Mouse (Mus musculus): ENCODE measurements around the gene Rnf167. TPM values are rescaled to one million over a fixed set of nuclear protein-coding genes. Genes with fewer than 3 reads are reported as not detected.

Gene Rnf167
- polyA plus RNA-seq, 1 experiment = 143 TPM

- peaks cover 4% of the 10 kb centered on the region for H3K4me1 ChIP-seq (ENCODE audit: control insufficient read depth, insufficient read depth, low read length)
- H3K4me3 ChIP-seq (replicated peaks; ENCODE audit: insufficient read depth, low read depth, low read length) = no peak overlapping the region
- WGBS = 76% methylated on average over 16 of the region's 16 CpGs
- H3K27me3 ChIP-seq (ENCODE audit: control insufficient read depth, insufficient read depth, low read length) = no peaks in the 10 kb centered on the region
- TF ChIP-seq POLR2A (IDR thresholded peaks at IDR 0.05; ENCODE audit: borderline replicate concordance, insufficient read depth, low read length) (no peak), CTCF (IDR thresholded peaks at IDR 0.05; ENCODE audit: borderline replicate concordance, insufficient read depth, low read depth, low read length) (no peak)
- no peak overlapping the region for H3K27ac ChIP-seq (ENCODE audit: insufficient read depth, low read length)
- peak in 1 of 2 experiments; percentile 21 for DNase-seq
Observed at GRCm38 (mm10) chr11:70671333-70672047, 24.5 kb downstream of the Rnf167 start.

DNA sequence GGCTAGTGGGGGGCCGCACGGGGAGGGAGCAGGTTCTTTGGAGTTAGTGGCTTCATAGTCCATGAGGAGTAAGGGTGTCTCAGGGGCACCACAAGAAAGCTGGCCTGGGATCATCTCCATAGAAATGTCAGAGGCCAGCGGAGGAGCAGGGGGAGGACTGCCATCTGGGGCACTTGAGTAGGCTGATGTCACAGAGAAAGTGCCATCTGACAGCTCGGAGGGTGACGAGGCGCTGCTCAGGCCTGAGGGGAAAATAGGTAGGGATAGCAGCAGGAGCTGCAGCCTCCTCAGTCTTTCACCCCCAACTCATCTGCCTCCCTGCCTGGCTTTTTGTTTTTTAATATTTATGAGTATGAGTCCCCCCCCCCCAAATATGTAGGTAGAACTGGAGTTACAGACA lies 27.0 kb downstream of the Rnf167 start:
- peak in 1 of 2 experiments; percentile 27 for DNase-seq
- peaks cover 4% of the 10 kb centered on the region for H3K4me1 ChIP-seq (ENCODE audit: control insufficient read depth, insufficient read depth, low read length)
- WGBS = 25% methylated on average over 6 of the region's 6 CpGs
- 0 out of 2 replicates have a peak overlapping the region, but pooled peaks have one; percentile 28 for H3K27ac ChIP-seq (ENCODE audit: insufficient read depth, low read length)
- TF ChIP-seq CTCF (IDR thresholded peaks at IDR 0.05; ENCODE audit: borderline replicate concordance, insufficient read depth, low read depth, low read length) = no peak
- no peak for TF ChIP-seq POLR2A (IDR thresholded peaks at IDR 0.05; ENCODE audit: borderline replicate concordance, insufficient read depth, low read length)
- H3K4me3 ChIP-seq (replicated peaks; ENCODE audit: insufficient read depth, low read depth, low read length) = no peak overlapping the region
- H3K27me3 ChIP-seq (ENCODE audit: control insufficient read depth, insufficient read depth, low read length) = no peaks in the 10 kb centered on the region

- DNase-seq = peak in 1 of 2 experiments; percentile 17
- H3K4me3 ChIP-seq (replicated peaks; ENCODE audit: insufficient read depth, low read depth, low read length) = no peak overlapping the region
- peaks cover 4% of the 10 kb centered on the region for H3K4me1 ChIP-seq (ENCODE audit: control insufficient read depth, insufficient read depth, low read length)
- H3K27ac ChIP-seq (ENCODE audit: insufficient read depth, low read length) = no peak overlapping the region
- H3K27me3 ChIP-seq (ENCODE audit: control insufficient read depth, insufficient read depth, low read length) = no peaks in the 10 kb centered on the region
- TF ChIP-seq CTCF (IDR thresholded peaks at IDR 0.05; ENCODE audit: borderline replicate concordance, insufficient read depth, low read depth, low read length) = no peak
- TF ChIP-seq POLR2A (IDR thresholded peaks at IDR 0.05; ENCODE audit: borderline replicate concordance, insufficient read depth, low read length) = no peak
- WGBS = 61% methylated on average over 11 of the region's 11 CpGs
Observed at GRCm38 (mm10) chr11:70674501-70674900, 27.5 kb downstream of the Rnf167 start.

GRCm38 (mm10) chr11:70678092-70678491 lies 31.1 kb downstream of the Rnf167 start:
- H3K27me3 ChIP-seq (ENCODE audit: control insufficient read depth, insufficient read depth, low read length) = no peaks in the 10 kb centered on the region
- H3K4me3 ChIP-seq (replicated peaks; ENCODE audit: insufficient read depth, low read depth, low read length) = no peak overlapping the region
- H3K4me1 ChIP-seq (ENCODE audit: control insufficient read depth, insufficient read depth, low read length) = peaks cover 4% of the 10 kb centered on the region
- 78% methylated on average over 9 of the region's 9 CpGs for WGBS
- H3K27ac ChIP-seq (ENCODE audit: insufficient read depth, low read length) = no peak overlapping the region
- no peak for TF ChIP-seq CTCF (IDR thresholded peaks at IDR 0.05; ENCODE audit: borderline replicate concordance, insufficient read depth, low read depth, low read length)
- no peak for TF ChIP-seq POLR2A (IDR thresholded peaks at IDR 0.05; ENCODE audit: borderline replicate concordance, insufficient read depth, low read length)
- no peak for DNase-seq

- 71% methylated on average over 2 of the region's 2 CpGs for WGBS
- no peak overlapping the region for H3K4me3 ChIP-seq (replicated peaks; ENCODE audit: insufficient read depth, low read depth, low read length)
- no peak for TF ChIP-seq CTCF (IDR thresholded peaks at IDR 0.05; ENCODE audit: borderline replicate concordance, insufficient read depth, low read depth, low read length)
- no peak for TF ChIP-seq POLR2A (IDR thresholded peaks at IDR 0.05; ENCODE audit: borderline replicate concordance, insufficient read depth, low read length)
- no peaks in the 10 kb centered on the region for H3K27me3 ChIP-seq (ENCODE audit: control insufficient read depth, insufficient read depth, low read length)
- H3K27ac ChIP-seq (ENCODE audit: insufficient read depth, low read length) = no peak overlapping the region
- H3K4me1 ChIP-seq (ENCODE audit: control insufficient read depth, insufficient read depth, low read length) = peaks cover 5% of the 10 kb centered on the region
- DNase-seq = no peak
Observed at GRCm38 (mm10) chr11:70678576-70678975, 31.5 kb downstream of the Rnf167 start.

DNA sequence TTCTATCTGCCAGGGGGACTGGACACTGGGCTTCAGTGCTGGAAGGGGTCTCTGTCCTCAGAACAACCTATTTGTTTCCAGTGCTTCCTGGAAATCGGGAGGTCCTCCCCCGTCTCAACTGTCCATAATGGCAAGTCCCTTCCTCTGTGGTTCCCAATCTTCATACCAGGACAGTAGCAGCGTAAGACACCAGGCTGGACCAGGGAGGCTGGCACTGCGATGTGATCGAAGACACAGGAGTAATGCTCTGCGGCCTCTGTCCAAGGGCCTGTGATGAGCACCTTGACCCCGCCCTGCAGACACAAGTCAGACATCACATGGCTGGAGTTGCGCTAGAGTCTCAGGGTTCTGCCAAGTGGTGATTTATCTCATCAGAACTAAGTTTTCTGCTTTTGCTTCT lies 32.3 kb downstream of the Rnf167 start:
- TF ChIP-seq POLR2A (IDR thresholded peaks at IDR 0.05; ENCODE audit: borderline replicate concordance, insufficient read depth, low read length) = no peak
- no peak for TF ChIP-seq CTCF (IDR thresholded peaks at IDR 0.05; ENCODE audit: borderline replicate concordance, insufficient read depth, low read depth, low read length)
- no peak for DNase-seq
- 96% methylated on average over 8 of the region's 8 CpGs for WGBS
- no peaks in the 10 kb centered on the region for H3K27me3 ChIP-seq (ENCODE audit: control insufficient read depth, insufficient read depth, low read length)
- H3K27ac ChIP-seq (ENCODE audit: insufficient read depth, low read length) = no peak overlapping the region
- H3K4me1 ChIP-seq (ENCODE audit: control insufficient read depth, insufficient read depth, low read length) = peaks cover 5% of the 10 kb centered on the region
- no peak overlapping the region for H3K4me3 ChIP-seq (replicated peaks; ENCODE audit: insufficient read depth, low read depth, low read length)

DNA sequence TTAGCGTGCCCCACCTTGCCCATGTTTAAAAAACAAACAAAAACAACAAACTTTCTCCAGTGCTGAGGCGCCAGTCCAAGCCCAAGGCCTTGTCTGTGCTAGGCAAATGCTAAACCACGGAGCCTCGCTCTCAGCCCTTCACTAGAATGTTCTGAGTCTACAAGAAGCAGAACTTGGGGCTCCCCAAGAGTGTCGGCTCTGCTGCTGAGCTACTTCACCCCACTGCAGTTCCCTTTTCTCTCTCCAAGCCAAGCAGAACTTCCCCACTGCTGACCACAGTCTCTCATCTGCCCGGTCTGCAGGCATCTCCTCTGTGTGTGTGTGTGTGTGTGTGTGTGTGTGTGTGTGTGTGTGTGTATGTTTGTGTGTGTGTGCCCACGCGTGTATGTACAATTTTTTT lies 32.9 kb downstream of the Rnf167 start:
- TF ChIP-seq POLR2A (IDR thresholded peaks at IDR 0.05; ENCODE audit: borderline replicate concordance, insufficient read depth, low read length) = no peak
- TF ChIP-seq CTCF (IDR thresholded peaks at IDR 0.05; ENCODE audit: borderline replicate concordance, insufficient read depth, low read depth, low read length) = no peak
- 92% methylated on average over 8 of the region's 8 CpGs for WGBS
- Histone ChIP-seq H3K27me3 (ENCODE audit: control insufficient read depth, insufficient read depth, low read length) (no peaks in the 10 kb centered on the region), H3K4me1 (ENCODE audit: control insufficient read depth, insufficient read depth, low read length) (peaks cover 2% of the 10 kb centered on the region; the same call in 1 of the 2 replicates), H3K4me3 (replicated peaks; ENCODE audit: insufficient read depth, low read depth, low read length) (no peak overlapping the region), H3K27ac (ENCODE audit: insufficient read depth, low read length) (no peak overlapping the region)
- DNase-seq = no peak

DNA sequence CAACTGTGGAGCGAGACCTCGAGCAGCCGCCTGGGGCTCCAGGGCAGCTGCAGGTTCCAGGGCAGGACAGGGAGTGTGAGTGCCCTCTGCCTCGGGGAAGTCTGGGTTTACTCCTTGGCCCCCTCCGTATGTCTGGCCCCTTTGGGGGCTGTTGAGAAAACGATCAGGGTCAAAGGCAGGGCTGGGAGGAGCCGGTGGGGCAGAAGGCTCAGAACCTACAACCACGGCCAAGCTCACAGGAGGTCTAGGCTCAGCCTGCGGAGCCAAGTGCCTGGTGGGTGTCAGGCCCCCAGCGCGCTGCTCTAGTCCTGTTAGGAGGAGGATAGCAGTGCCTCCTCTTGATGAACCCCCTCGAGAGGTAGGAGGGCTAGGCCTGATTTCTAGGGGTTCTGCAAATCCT lies 34.1 kb downstream of the Rnf167 start:
- H3K27me3 ChIP-seq (ENCODE audit: control insufficient read depth, insufficient read depth, low read length) = no peaks in the 10 kb centered on the region
- WGBS = 66% methylated on average over 12 of the region's 12 CpGs
- peaks cover 5% of the 10 kb centered on the region; the same call in 1 of the 2 replicates for H3K4me1 ChIP-seq (ENCODE audit: control insufficient read depth, insufficient read depth, low read length)
- no peak for DNase-seq
- no peak overlapping the region for H3K27ac ChIP-seq (ENCODE audit: insufficient read depth, low read length)
- H3K4me3 ChIP-seq (replicated peaks; ENCODE audit: insufficient read depth, low read depth, low read length) = no peak overlapping the region
- TF ChIP-seq POLR2A (IDR thresholded peaks at IDR 0.05; ENCODE audit: borderline replicate concordance, insufficient read depth, low read length) (no peak), CTCF (IDR thresholded peaks at IDR 0.05; ENCODE audit: borderline replicate concordance, insufficient read depth, low read depth, low read length) (no peak)

All from cerebellum, adult 2 months (tissue).